Mouse (Mus musculus): ENCODE measurements at regions not wholly inside any gene's neighbourhood (a gene's known extent, or its start where the extent isn't known, plus 50 kb on each side); places are given as distances from the start of the nearest gene placed in this dataset.

GRCm38 (mm10) chr2:128301709-128302108 lies 175.9 kb downstream of the Bcl2l11 start:
- DNase-seq (ENCODE audit: low spot score) = no peak

GRCm38 (mm10) chr2:128304063-128304712 lies 178.3 kb downstream of the Bcl2l11 start:
- no peak for DNase-seq (ENCODE audit: low spot score)

GRCm38 (mm10) chr2:128306693-128307092 lies 180.9 kb downstream of the Bcl2l11 start:
- no peak for DNase-seq (ENCODE audit: low spot score)

- no peak for DNase-seq (ENCODE audit: low spot score)
Observed at GRCm38 (mm10) chr2:128309541-128310030, 183.7 kb downstream of the Bcl2l11 start.

- DNase-seq (ENCODE audit: low spot score) = peak; percentile 77
Observed at GRCm38 (mm10) chr2:128310081-128310480, 184.2 kb downstream of the Bcl2l11 start.

- peak; percentile 64 for DNase-seq (ENCODE audit: low spot score)
Observed at GRCm38 (mm10) chr2:128312084-128312594, 186.3 kb downstream of the Bcl2l11 start.

GRCm38 (mm10) chr2:128312659-128313581 lies 187.1 kb downstream of the Bcl2l11 start:
- DNase-seq (ENCODE audit: low spot score) = no peak

GRCm38 (mm10) chr2:128313582-128313918 lies 187.7 kb downstream of the Bcl2l11 start:
- DNase-seq (ENCODE audit: low spot score) = no peak

GRCm38 (mm10) chr2:128313948-128314347 lies 188.1 kb downstream of the Bcl2l11 start:
- DNase-seq (ENCODE audit: low spot score) = no peak

GRCm38 (mm10) chr2:128316516-128316915 lies 190.7 kb downstream of the Bcl2l11 start:
- DNase-seq (ENCODE audit: low spot score) = no peak

GRCm38 (mm10) chr2:128318266-128318665 lies 192.4 kb downstream of the Bcl2l11 start:
- no peak for DNase-seq (ENCODE audit: low spot score)

- DNase-seq (ENCODE audit: low spot score) = no peak
Observed at GRCm38 (mm10) chr2:128318956-128319355, 193.1 kb downstream of the Bcl2l11 start.

GRCm38 (mm10) chr2:128321475-128321874 lies 195.6 kb downstream of the Bcl2l11 start:
- no peak for DNase-seq (ENCODE audit: low spot score)

GRCm38 (mm10) chr2:128324256-128325096 lies 198.6 kb downstream of the Bcl2l11 start:
- peak; percentile 66 for DNase-seq (ENCODE audit: low spot score)

- DNase-seq (ENCODE audit: low spot score) = no peak
Observed at GRCm38 (mm10) chr2:128325097-128325421, 199.2 kb downstream of the Bcl2l11 start.

- DNase-seq (ENCODE audit: low spot score) = no peak
Observed at GRCm38 (mm10) chr2:128325456-128325855, 199.6 kb downstream of the Bcl2l11 start.

- no peak for DNase-seq (ENCODE audit: low spot score)
Observed at GRCm38 (mm10) chr2:128330833-128331232, 205.0 kb downstream of the Bcl2l11 start.

GRCm38 (mm10) chr2:128331275-128331674 lies 205.4 kb downstream of the Bcl2l11 start:
- no peak for DNase-seq (ENCODE audit: low spot score)

- no peak for DNase-seq (ENCODE audit: low spot score)
Observed at GRCm38 (mm10) chr2:128331681-128332080, 205.8 kb downstream of the Bcl2l11 start.

- no peak for DNase-seq (ENCODE audit: low spot score)
Observed at GRCm38 (mm10) chr2:128333401-128334142, 207.7 kb downstream of the Bcl2l11 start.

GRCm38 (mm10) chr2:128334143-128334470 lies 208.3 kb downstream of the Bcl2l11 start:
- DNase-seq (ENCODE audit: low spot score) = no peak

Data from testis, postnatal 10 days (tissue).